Mouse (Mus musculus): ENCODE measurements at regions not wholly inside any gene's neighbourhood (a gene's known extent, or its start where the extent isn't known, plus 50 kb on each side); places are given as distances from the start of the nearest gene placed in this dataset.

GRCm38 (mm10) chrX:136321692-136322091 is 51.6 kb downstream of the Bex3 start:
- peak; percentile 81 for DNase-seq (ENCODE audit: low read depth)

DNA sequence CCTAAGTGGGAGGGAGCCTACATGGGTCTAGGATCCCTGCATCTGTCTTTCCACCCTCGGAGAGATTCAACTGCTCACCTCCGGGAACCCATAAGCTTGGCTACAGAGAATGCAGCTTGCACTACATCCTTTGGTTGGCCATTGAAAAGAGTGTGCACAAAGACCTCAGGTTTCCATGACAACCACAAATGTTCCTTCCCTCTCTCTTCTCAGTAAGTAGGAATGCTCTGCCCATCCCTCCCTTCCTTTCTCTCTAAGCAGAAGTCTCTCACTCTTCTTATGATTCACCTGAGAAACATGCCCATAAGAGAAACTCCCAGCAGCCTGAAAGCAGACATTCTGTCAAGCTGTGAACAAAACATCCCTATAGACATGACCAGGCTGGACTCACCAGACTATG is 95.8 kb downstream of the Bex3 start:
- DNase-seq (ENCODE audit: low read depth) = no peak

All from NIH3T3 (cell line).